In the genomic region with DNA sequence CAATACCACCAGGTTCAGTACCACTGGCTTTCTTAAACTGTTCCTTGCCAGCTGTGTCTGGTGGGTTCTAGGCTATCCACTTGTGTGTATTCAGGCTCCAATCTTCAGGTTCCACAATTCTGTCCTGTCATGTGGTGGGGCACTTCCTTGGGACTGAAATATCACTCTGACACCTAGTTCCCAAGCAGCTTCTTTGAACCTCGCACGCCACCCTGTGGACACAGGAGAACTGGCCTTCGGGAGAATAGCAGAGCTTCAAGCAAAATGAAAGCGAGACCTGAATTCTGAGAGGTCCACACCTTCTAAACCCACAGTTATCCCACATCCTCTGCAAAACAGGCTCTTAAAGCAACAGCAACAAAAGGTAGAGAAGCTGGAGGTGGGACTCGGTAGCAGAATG, we compare ENCODE assay signal across 9 mouse cellular contexts.
DNase-seq lines count a peak whose midpoint lies in the region; ATAC-seq and TF ChIP-seq lines count a peak whose summit lies in the region.
"Had no signal": no experiment of that assay in that cellular context is flagged by ENCODE, and none has a peak within 500 bp of the region (broad histone marks: within the 10 kb centered on the region; RNA-seq: fewer than 3 reads in every experiment).

No protein-coding gene starts in this region.

- H3K9ac ChIP-seq in intestine, postnatal 0 days (ENCODE audit: low read depth, low read length) = no peak overlapping the region
- no peak overlapping the region for H3K9ac ChIP-seq in limb, embryonic 14.5 days (ENCODE audit: low read depth, low read length, severe bottlenecking)
- H3K9ac ChIP-seq: lung, embryonic 15.5 days had no signal

- TF ChIP-seq POLR2A in limb, embryonic 14.5 days (IDR thresholded peaks at IDR 0.05; ENCODE audit: borderline replicate concordance, extremely low read depth, insufficient read depth, insufficient read length) = no peak

- H3K27ac ChIP-seq in gastrocnemius, adult 2 months = peak overlapping the region; percentile 87
- no peak overlapping the region for H3K27ac ChIP-seq in intestine, postnatal 0 days (ENCODE audit: low read depth, low read length)
- H3K27ac ChIP-seq in limb, embryonic 14.5 days (replicated peaks; ENCODE audit: low read depth, low read length) = no peak overlapping the region
- H3K27ac ChIP-seq: lung, embryonic 15.5 days had no signal

- TF ChIP-seq CTCF in gastrocnemius, adult 2 months (IDR thresholded peaks at IDR 0.05) = peak; percentile 95
- peak; percentile 91 for TF ChIP-seq CTCF in intestine, postnatal 0 days (IDR thresholded peaks at IDR 0.05; ENCODE audit: low read depth)

- H3K27me3 ChIP-seq in intestine, postnatal 0 days (replicated peaks; ENCODE audit: control insufficient read depth, insufficient read depth, low read length) = no peaks in the 10 kb centered on the region
- H3K27me3 ChIP-seq in limb, embryonic 14.5 days (ENCODE audit: control insufficient read depth, insufficient read depth, low read length) = no peaks in the 10 kb centered on the region
- H3K27me3 ChIP-seq: lung, embryonic 15.5 days had no signal

- peaks cover 4% of the 10 kb centered on the region; the same call in 1 of the 2 replicates for H3K4me1 ChIP-seq in intestine, postnatal 0 days (replicated peaks; ENCODE audit: control insufficient read depth, insufficient read depth, low read length)
- peaks cover 6% of the 10 kb centered on the region for H3K4me1 ChIP-seq in limb, embryonic 14.5 days (ENCODE audit: control insufficient read depth, insufficient read depth, low read length)

- peak; percentile 18; the same call in 1 of the 2 replicates for ATAC-seq in intestine, postnatal 0 days
- no peak for ATAC-seq in limb, embryonic 14.5 days (ENCODE audit: low FRiP score, low read depth)
- peak; percentile 72 for ATAC-seq in neutrophil, adult 5-6 weeks (ENCODE audit: extremely low read depth, insufficient number of reproducible peaks, low FRiP score, poor library complexity, severe bottlenecking)

- peak overlapping the region; percentile 13 for H3K4me2 ChIP-seq in intestine, postnatal 0 days (replicated peaks; ENCODE audit: low read depth)
- H3K4me2 ChIP-seq in limb, embryonic 14.5 days (replicated peaks; ENCODE audit: low read depth, low read length, severe bottlenecking) = no peak overlapping the region
- H3K4me2 ChIP-seq: lung, embryonic 15.5 days had no signal

- DNase-seq in 3T3-L1 (ENCODE audit: low read depth, low spot score) = peak; percentile 99
- peak; percentile 87 for DNase-seq in MEL-GATA-1-ER (ENCODE audit: extremely low read depth, low read depth)
- DNase-seq in cerebellum, adult 8-10 months = peak; percentile 68
- DNase-seq in gastrocnemius, adult 2 months = peak; percentile 91
- DNase-seq in limb, embryonic 14.5 days (ENCODE audit: low spot score) = peak; percentile 55
- peak; percentile 62 to 78 for DNase-seq in thymus, adult 18-20 months

- H3K4me3 ChIP-seq in gastrocnemius, adult 2 months = peak overlapping the region; percentile 55
- H3K4me3 ChIP-seq in intestine, postnatal 0 days (ENCODE audit: low read depth, low read length) = no peak overlapping the region
- H3K4me3 ChIP-seq in limb, embryonic 14.5 days (replicated peaks; ENCODE audit: low read length) = no peak overlapping the region
- H3K4me3 ChIP-seq: lung, embryonic 15.5 days had no signal

- intact Hi-C loops in gastrocnemius, adult 2 months (cut with DNase I) = loop anchor here (1.0 to 2.0 kb wide), 2 partner anchors 82 to 154 kb away; no protein-coding TSS in a partner anchor

- H3K36me3 ChIP-seq in intestine, postnatal 0 days (ENCODE audit: control insufficient read depth, insufficient read depth) = no peaks in the 10 kb centered on the region
- H3K36me3 ChIP-seq in limb, embryonic 14.5 days (ENCODE audit: control insufficient read depth, insufficient read depth, low read length) = no peaks in the 10 kb centered on the region
- H3K36me3 ChIP-seq: lung, embryonic 15.5 days had no signal

- 32% methylated on average over 5 of the region's 5 CpGs for WGBS in intestine, postnatal 0 days
- 27% methylated on average over 5 of the region's 5 CpGs for WGBS in limb, embryonic 14.5 days

- H3K9me3 ChIP-seq in intestine, postnatal 0 days (ENCODE audit: control insufficient read depth) = no peaks in the 10 kb centered on the region
- no peaks in the 10 kb centered on the region for H3K9me3 ChIP-seq in limb, embryonic 14.5 days (ENCODE audit: control insufficient read depth, low read length)
- H3K9me3 ChIP-seq: lung, embryonic 15.5 days had no signal
